Mouse (Mus musculus): ENCODE measurements at regions not wholly inside any gene's neighbourhood (a gene's known extent, or its start where the extent isn't known, plus 50 kb on each side); places are given as distances from the start of the nearest gene placed in this dataset.

GRCm38 (mm10) chr3:66433216-66433615 is 136.6 kb upstream of the Veph1 start:
- no peak for TF ChIP-seq CTCF (IDR thresholded peaks at IDR 0.05; ENCODE audit: insufficient read depth, low read depth, low read length)
- no peak for TF ChIP-seq POLR2A (IDR thresholded peaks at IDR 0.05; ENCODE audit: insufficient read depth, low read depth, low read length)
